Mouse (Mus musculus) heart, postnatal 25 days (tissue): ENCODE data around the gene Orai2. TPM values are rescaled to one million over a fixed set of nuclear protein-coding genes. Genes with fewer than 3 reads are reported as not detected.
"Not testable (repeated sequence)": the region's sequence is repeated elsewhere in the genome, so short reads cannot be mapped to it uniquely, and the experiment has no call there.

Experiments
- DNase-seq: peaks from one replicate; pipeline ENCODE4 v3.0.0; 2022; ENCODE audit warnings: low spot score
- intact Hi-C: fragments of 180-260 bp; cut with DNase I; formaldehyde crosslinking; loops from one replicate; pipeline ENCODE4 v1.15.1; 2025
- total RNA-seq, 2 experiments: library from RNA; stranded (reverse); gene quantifications; 2 replicates each; pipeline ENCODE4 v1.2.3; 2021

Orai2 gene
- total RNA-seq = 1 to 10 TPM in 1 of 2 experiments, under 1 TPM in 1; 0.87 to 1.2 TPM

- intact Hi-C loops = no loop called here
- DNase-seq = peak; percentile 68
These were observed at the start of gene Orai2 for GRCm38 (mm10) chr5:136170512-136171362. Orai2 (minus strand) TSS chr5:136170713.

GRCm38 (mm10) chr5:136218585-136218984 is 48.1 kb upstream of the Orai2 start:
- intact Hi-C loops = no loop called here
- no peak for DNase-seq

GRCm38 (mm10) chr5:136217932-136218381 is 47.4 kb upstream of the Orai2 start:
- intact Hi-C loops = no loop called here
- DNase-seq = no peak

GRCm38 (mm10) chr5:136217004-136217665 is 46.6 kb upstream of the Orai2 start:
- intact Hi-C loops = no loop called here
- DNase-seq = no peak

- intact Hi-C loops = no loop called here
- no peak for DNase-seq
These were observed 45.4 kb upstream of the Orai2 start for GRCm38 (mm10) chr5:136215958-136216357.

- DNase-seq = no peak
- intact Hi-C loops = no loop called here
These were observed 44.7 kb upstream of the Orai2 start for GRCm38 (mm10) chr5:136215211-136215610.

GRCm38 (mm10) chr5:136213716-136214115 is 43.2 kb upstream of the Orai2 start:
- intact Hi-C loops = no loop called here

GRCm38 (mm10) chr5:136212716-136213115 is 42.2 kb upstream of the Orai2 start:
- no peak for DNase-seq
- intact Hi-C loops = no loop called here

More at GRCm38 (mm10) chr5:136213716-136214115, 43.2 kb upstream of the Orai2 start:
- no peak for DNase-seq

- DNase-seq, intact Hi-C loops: not testable (repeated sequence)
These were observed 41.0 kb upstream of the Orai2 start for GRCm38 (mm10) chr5:136211341-136212102.

GRCm38 (mm10) chr5:136210549-136210948 is 40.0 kb upstream of the Orai2 start:
- no peak for DNase-seq
- intact Hi-C loops = no loop called here

GRCm38 (mm10) chr5:136201832-136202231 is 31.3 kb upstream of the Orai2 start:
- DNase-seq = no peak
- intact Hi-C loops = loop anchor here (1.0 to 10.0 kb wide), 4 partner anchors 51 to 553 kb away; no protein-coding TSS in a partner anchor

GRCm38 (mm10) chr5:136199526-136199925 is 29.0 kb upstream of the Orai2 start:
- intact Hi-C loops = no loop called here
- no peak for DNase-seq

- intact Hi-C loops = no loop called here
These were observed 28.2 kb upstream of the Orai2 start, which contains the start of gene Prkrip1 for GRCm38 (mm10) chr5:136198474-136199391. Prkrip1 (minus strand) TSS chr5:136198963.

GRCm38 (mm10) chr5:136191870-136192269 is 21.4 kb upstream of the Orai2 start:
- intact Hi-C loops = no loop called here
- no peak for DNase-seq

More at GRCm38 (mm10) chr5:136198474-136199391, 28.2 kb upstream of the Orai2 start, which contains the start of gene Prkrip1:
- peak; percentile 88 for DNase-seq

- DNase-seq = no peak
- intact Hi-C loops = loop anchor here (2.0 to 5.0 kb wide), 3 partner anchors 52 to 204 kb away; partner anchors contain the start of gene Zp3
These were observed 16.2 kb upstream of the Orai2 start for GRCm38 (mm10) chr5:136186723-136187122.

- DNase-seq = no peak
- intact Hi-C loops = no loop called here
These were observed 13.3 kb upstream of the Orai2 start for GRCm38 (mm10) chr5:136183766-136184165.

GRCm38 (mm10) chr5:136182830-136183229 is 12.3 kb upstream of the Orai2 start:
- intact Hi-C loops = no loop called here
- DNase-seq = no peak

GRCm38 (mm10) chr5:136182049-136182448 is 11.5 kb upstream of the Orai2 start:
- intact Hi-C loops = no loop called here
- DNase-seq = no peak

- no peak for DNase-seq
- intact Hi-C loops = no loop called here
These were observed 10.7 kb upstream of the Orai2 start for GRCm38 (mm10) chr5:136181197-136181596.
